Mouse (Mus musculus): Measurements from ENCODE around the gene 1700024P04Rik. TPM values are rescaled to one million over a fixed set of nuclear protein-coding genes. Genes with fewer than 3 reads are reported as not detected.
"Not testable (repeated sequence)": the region's sequence is repeated elsewhere in the genome, so short reads cannot be mapped to it uniquely, and the experiment has no call there.

Gene 1700024P04Rik
- polyA plus RNA-seq (2012; rRNA removed): not detected in 2 replicates

DNA sequence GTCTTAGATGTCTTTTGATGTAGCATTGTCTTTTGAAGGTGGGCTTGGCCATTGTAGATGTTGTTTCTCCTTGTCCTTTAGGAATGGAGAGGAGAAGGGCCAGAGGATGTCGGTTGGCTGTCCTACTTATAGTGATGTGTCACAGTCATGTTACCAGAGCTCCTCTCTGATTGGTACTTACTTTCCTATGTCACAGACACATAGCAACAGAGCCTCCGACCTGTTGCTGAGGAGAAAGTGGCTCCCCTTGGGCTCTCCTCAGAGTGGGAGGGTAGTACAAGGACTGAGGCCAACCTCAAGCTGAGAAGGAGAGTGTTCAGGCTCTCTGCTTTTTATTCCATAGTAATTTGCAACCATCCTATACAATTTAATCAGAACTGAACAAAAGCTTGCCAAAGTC, at the start of gene 1700024P04Rik:
Gene 1700024P04Rik, minus strand, starts transcription at position 101 of the 400 bp plus-strand sequence.
- DNase-seq (ENCODE audit: low read depth, low spot score): no peak
- 66% methylated on average over 2 of the region's 2 CpGs for WGBS

DNA sequence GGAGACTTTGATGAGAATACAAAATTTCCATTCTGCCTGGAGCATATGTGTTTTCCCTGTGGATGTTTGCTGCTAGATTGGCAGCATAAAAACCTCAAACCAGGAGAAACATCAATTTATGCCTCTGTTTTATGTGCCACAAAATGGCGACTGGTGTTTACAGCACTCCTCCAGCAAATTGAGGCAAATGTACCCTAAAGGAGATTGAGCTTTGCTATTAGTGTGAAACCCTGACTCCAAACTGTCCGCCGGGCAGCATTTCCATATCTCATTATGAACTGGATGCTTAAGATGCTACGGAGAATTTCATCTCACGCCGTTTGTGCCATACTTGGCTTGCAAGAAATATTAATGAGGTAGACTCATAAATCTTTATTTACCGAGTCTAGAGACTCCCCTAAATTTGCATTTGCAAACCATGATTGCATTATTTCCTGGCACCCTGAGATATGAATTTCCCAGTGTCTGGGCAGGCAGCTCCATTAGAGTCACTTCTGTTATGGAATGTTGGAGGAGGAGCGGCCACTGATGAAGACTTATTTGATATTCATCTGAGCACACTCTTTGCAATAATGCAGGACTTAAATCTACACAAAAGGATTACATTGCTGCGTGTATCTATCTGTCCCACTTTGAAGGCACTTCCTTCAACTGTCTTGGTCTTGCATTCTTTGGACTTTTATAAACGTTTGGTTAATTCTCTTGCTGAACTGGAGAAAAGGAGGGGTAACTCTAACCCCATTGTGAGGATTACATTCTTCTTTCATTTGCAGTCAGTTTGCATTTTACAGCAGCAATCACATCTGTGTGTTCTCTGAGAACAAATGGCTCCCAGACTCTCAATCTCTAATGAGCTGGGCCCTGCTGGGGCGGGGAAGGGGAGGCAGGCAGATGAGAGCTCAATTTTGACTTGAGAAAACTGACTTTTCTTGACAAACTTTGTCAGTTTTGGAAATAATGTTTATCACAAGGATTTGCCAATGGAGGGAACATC, 47.2 kb upstream of the 1700024P04Rik start:
- 75% methylated on average over 11 of the region's 11 CpGs for WGBS
- DNase-seq (ENCODE audit: low read depth, low spot score): no peak

DNA sequence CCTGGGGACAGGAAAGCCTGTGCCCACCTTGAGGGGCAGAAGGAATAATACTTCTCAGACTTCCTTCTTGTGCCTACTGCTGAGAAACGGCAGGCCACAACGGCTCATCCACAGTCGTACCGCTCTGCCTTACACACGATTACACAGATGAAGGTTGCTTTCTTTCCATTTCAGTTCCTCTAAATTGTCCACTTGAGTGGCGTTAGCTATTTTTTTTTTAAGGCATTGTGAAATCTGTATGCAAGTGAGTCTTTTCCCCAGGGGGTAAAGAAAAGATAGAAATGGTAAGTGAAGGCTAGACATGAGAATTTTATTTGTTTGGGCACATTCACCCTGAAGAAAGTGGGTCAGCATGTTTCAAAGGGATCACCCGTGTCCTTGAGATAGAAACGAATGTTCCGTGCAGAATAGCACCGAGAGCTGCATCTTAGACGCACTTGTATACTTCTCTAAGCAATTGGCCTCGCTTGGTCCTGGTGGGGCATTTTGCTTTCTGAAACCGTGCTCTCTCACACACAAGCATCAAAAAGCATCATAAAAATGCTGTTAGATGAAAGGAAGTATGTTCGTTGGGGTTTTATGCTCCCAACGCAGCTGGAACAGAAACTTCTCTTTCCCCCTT, 46.3 kb upstream of the 1700024P04Rik start:
- WGBS: 67% methylated on average over 15 of the region's 15 CpGs
- no peak for DNase-seq (ENCODE audit: low read depth, low spot score)

DNA sequence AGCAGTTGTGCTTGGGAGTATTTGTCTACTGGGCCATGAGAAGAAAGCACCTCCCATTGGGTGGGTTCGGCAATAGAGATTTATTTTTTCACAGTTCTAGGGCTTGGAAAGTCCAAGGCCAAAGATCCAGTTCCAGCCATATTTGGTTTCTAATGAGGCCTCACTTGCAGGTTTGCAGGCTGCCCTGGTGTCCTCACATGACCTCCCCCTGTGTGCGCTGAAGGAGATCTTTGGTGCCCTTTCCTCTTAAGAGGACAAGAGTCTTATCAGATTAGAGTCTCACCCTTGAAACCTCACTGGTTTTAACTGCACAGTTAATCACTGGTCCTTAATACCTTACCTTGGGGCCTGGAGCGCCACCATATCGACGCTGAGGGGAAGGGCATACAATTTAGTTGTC, 40.9 kb upstream of the 1700024P04Rik start:
- WGBS: 63% methylated on average over 5 of the region's 5 CpGs
- DNase-seq (ENCODE audit: low read depth, low spot score): no peak

DNA sequence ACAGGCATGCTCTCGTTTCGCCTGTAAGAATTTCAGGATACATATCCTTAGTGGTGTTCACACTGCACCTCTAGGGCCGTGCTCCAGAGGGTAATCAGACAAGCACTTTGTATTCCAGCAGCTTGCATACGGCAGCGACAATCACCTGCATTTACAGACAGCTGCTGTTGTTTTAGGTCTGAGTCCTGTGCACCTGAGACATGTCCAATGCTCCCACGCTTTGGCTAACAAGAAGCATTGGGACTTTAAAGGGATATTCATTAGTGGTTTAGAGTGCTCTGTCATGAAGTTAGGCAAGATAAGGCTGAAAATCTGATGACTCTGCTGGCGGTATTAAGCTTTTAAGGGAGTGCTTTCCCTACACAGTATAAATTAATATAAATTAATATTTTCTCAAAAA, 37.7 kb upstream of the 1700024P04Rik start:
- 91% methylated on average over 7 of the region's 7 CpGs for WGBS
- no peak for DNase-seq (ENCODE audit: low read depth, low spot score)

DNA sequence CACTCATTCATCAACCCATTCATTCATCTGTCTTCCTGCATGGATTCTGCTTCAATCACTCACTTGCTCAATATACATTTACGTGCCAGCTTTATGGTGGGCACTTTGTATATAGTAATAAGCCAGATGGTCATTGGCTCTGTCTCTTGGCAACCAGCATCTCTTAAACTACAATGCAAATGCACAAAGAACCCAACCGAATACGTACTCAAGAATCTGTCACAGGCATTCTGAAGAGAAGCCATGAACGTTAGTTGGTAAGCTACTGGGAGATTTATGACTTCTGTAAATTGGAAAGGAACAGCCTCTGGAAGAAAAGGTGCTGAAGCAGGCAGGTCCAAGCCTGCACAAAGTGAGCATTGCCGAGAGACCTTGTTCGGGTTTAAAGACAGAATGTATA, 36.8 kb upstream of the 1700024P04Rik start:
- no peak for DNase-seq (ENCODE audit: low read depth, low spot score)
- 67% methylated on average over 6 of the region's 6 CpGs for WGBS

DNA sequence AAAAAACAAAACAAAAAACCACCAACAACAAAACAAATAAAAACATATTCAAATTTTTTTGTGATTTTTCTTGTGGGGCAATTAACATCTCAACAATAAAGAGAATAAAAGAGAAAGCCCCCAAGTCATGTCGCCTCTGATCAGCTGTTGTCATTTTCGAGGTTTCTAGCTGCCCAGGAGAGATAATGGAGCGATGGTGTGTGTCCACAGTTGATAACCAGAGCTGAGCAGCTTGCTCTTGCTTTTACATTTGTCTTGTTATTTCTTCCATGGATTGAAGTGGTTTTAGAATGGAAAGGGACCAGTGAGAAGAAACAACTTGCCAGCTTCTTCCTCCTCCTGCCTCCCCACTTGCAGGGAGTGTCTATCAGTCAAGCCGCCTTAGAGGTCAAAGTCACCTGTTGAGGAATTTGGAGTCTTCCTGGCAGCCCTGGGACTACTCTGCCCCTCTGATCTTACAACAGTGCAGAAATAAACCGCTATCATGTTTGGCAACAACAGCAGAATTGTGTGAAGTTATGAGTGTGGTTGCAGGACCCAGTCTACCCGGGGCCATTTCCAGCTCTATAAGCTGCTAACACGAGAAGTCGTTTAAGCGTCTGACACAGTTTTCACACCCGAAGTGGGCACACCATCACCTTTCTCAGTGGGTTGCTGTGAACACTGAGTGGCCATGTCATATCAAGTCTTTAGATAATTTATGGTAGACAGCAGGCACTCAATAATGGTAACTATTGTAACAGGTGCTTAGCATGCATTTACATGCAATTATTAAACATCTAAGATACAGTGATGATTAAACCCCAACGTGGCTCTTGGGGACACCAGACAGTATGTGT, 35.7 kb upstream of the 1700024P04Rik start:
- WGBS: 72% methylated on average over 11 of the region's 11 CpGs
- DNase-seq (ENCODE audit: low read depth, low spot score): no peak

DNA sequence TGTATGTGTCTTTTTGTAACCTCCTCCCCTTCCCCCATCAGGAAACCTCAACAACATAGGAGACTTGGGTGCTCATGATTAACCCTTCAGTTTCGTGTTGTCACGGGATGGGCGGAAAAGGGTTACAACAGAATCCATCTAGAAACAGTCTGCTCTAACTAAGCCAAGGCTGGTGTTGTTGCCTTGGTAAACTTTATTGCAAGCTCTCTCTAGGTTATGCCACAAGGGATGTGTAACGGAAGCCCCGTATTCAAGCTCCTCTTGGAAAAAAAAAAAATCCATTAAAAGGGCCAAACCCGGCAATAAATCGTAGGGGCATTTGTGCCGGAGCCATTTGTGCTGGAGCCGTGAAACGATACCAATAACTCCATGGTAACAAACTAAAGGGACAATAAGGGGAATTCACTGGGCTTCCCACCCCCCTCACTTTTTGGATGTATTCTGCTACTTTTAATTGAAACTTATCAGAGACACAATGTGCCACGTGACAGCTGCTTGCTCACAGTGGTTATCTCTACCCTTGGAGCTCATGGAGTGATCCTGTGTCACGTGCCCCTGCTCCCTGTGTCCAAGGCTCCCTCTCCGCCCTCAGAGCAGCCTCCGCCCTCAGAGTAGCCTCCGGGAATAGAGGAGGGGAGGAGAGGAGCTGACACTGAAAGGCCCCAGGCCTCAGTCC, 34.3 kb upstream of the 1700024P04Rik start:
- WGBS: 42% methylated on average over 15 of the region's 15 CpGs
- peak; percentile 19 for DNase-seq (ENCODE audit: low read depth, low spot score)

DNA sequence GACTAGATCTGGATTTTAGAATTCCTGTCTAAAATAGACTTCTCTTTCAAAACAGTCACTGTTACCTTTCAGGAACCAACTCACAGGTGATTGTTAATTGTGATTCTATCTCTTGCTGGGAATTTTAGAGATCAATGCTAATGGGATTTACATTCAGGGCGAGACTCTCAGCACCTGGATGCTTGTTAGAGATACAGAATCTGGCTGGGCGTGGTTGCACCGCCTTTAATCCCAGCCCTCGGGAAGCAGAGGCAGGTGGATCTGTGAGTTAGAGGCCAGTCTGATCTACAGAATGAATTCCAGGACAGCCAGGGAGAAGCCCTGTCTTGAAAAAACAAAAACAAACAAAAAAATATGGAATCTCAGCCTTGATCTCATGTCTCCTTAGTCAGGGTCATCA, 32.3 kb upstream of the 1700024P04Rik start:
- WGBS: 75% methylated on average over 4 of the region's 4 CpGs
- DNase-seq (ENCODE audit: low read depth, low spot score): no peak

DNA sequence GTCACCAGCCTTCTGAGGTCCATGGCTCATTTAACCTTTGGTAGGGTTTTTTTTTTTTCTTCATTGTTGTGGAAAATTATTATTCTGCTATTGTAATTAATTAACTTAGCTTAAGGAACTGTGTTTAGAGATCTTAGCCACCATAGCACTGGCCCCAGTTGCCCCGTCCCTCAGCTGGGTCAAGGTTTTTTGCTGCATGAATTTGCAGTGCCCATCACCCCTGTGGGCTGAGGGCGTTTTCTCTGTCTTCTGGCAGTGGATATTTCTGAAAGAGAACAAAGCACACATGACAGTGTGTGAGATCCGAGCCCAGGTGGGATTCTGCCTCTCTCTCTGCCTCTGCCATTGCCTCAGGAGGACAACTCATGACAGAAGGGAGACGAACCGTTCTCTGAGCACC, 28.5 kb upstream of the 1700024P04Rik start:
- DNase-seq (ENCODE audit: low read depth, low spot score): no peak
- WGBS: 92% methylated on average over 5 of the region's 5 CpGs

DNA sequence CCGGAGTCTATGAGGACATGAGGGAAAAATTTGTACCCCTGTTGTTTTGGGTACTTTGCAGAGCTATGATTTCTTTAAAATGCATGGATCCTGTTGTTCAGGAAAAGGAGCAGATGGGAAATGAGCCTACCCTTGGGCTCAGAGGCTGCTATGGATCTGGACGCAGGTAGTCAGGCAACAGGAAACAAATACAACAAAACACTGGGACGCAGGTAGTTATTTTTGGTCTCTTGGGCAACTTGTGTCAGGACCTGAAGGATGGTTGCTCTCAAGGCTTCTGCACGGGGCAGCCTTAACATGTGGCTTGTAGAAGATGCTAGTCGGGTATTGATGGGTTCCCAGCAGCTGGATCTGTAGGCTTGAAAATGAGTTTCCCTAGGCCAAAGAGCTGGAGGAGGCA, 23.6 kb upstream of the 1700024P04Rik start:
- no peak for DNase-seq (ENCODE audit: low read depth, low spot score)
- WGBS: 84% methylated on average over 5 of the region's 5 CpGs

DNA sequence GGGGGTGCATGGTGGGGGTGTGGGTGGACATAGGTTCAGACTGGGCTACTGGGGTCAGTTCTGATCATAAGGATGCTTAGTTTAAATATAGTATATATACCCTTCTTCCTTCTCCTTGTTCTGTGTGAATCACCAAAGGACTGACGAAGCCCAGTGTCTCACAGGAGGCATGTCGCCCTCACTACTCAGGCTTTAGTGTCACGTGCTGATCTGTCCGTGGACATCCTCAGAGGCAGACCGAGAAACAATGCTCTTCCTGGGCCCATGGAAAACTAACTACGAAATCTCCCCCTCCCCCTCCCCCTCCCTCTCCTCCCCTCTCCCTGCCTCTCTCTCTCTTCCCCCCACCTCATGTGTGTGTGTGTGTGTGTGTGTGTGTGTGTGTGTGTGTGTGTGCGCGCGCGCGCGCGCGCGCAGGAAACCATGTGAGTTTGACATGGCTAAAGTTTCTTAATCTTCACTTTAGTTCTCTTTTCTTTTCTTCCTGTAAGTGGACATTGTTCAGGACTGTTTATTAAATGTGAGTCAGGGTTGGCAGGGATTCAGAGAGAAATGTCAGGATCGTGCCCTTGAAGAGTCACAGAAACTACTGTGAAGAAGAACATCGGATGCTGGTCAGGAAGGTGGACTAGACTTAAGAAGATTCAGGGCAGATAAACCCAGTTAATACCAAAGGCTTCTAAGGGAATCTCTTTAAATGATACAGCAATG, 22.2 kb upstream of the 1700024P04Rik start:
- no peak for DNase-seq (ENCODE audit: low read depth, low spot score)
- WGBS: 81% methylated on average over 17 of the region's 17 CpGs

DNA sequence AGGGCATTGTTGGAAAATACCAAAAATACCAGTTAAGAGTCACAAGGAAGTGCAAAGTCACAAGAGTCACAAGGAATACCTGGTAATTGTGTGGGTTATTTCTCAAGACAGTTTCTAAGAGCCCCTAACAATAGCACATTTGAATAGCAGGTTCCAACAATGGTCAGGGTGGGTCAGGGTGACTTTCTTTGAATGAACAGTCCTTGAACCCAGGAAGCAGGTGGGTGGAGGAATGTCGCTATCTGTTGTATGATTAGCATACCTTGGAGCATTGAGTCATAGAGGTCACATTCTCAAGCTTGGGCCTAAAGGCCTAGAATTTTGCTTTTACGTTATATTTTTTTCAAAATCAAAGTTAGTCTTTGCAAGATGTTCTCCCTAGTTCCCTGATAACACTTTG, 17.3 kb upstream of the 1700024P04Rik start:
- WGBS: 98% methylated on average over 2 of the region's 2 CpGs
- not testable (repeated sequence) for DNase-seq (ENCODE audit: low read depth, low spot score)

DNA sequence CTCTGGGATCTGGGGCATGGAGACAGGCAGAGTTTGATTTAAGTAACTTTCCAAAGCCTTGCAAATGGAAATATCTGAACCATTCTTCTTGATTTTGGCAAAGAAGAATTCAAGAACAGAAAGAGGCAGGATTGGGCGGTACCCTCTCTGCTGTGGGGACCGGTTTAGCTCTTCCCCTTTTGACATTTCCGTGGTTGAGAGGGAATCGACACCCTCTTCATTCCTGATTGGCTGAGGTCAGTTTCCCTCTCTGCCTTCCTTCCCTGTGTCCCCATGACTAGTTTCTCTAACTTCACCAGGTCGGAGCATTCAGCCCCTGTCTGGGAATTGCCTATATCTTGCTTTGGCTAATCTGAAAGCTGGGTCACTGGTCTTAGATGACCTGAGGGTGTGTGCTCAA, 12.7 kb upstream of the 1700024P04Rik start:
- no peak for DNase-seq (ENCODE audit: low read depth, low spot score)
- WGBS: 61% methylated on average over 5 of the region's 5 CpGs

DNA sequence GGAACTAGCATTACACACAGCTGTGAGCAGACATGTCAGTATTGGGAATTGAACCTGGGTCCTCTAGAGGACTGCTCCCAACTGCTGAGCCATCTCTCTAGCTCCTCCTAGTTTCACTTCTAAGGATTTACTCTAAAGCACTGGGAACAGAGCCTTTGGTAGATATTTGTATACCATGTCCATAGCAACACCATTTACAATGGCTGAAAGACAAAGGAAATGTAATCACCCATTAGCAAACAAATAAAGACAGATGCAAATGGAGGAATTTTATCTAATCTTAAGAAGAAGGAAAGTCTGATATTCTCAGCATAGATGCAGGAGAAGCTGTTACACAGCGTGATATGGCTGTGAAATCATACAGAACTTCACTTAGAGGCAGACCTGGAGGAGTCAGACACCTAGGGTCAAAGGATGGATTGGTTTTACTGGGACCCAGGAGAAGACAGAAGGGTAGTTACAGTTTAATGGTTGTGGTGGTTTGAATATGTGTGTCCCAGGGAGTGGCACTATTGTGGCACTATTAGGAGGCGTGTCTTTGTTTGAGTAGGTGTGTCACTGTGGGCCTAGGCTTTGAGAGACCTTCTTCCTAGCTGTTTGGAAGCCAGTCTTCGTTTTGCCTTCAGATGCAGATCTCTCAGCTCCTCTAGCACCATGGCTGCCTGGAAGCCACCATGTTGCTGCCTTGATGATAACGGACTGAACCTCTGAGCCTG, 7.1 kb downstream of the 1700024P04Rik start:
- no peak for DNase-seq (ENCODE audit: low read depth, low spot score)
- 63% methylated on average over 4 of the region's 4 CpGs for WGBS

DNA sequence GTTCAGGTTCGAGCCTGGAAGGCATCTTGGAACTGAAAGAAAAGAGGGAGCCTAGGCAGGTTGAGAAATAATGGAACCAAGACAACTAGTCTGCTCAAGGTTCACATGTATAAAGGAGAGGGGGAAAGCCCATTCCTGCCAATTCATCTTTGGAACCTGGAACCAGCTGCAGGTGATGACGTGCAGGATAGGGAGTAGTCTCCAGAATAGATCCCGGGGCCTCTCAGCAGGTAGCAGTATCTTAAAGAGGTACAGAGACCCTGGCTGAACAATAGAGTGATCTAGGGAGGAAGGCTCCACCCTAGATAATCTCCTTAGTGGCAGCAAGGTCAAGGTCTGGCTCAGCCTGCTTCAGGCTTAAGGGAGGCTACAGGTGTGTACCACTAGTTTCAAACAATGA, 8.3 kb downstream of the 1700024P04Rik start:
- 58% methylated on average over 3 of the region's 3 CpGs for WGBS
- not testable (repeated sequence) for DNase-seq (ENCODE audit: low read depth, low spot score)

DNA sequence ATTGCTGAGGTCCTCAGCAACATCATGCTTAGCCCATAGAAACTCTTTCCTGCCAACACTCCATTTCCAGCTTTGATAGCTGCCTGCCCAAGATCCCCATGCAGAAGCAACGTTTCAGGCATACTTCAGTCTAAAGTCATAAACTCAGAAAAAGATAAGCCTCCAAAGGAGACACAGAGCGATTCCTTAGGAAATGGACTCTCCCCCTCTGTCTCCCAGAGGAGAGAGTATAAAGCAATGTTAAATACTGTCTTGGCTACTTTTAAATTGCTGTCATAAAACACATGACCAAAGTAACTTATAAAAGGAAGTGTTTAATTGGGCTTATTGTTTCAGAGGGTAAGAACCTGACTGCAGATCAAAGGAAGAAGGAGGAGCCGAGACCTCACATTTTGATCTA, 12.3 kb downstream of the 1700024P04Rik start:
- WGBS: 24% methylated on average over 3 of the region's 3 CpGs

DNA sequence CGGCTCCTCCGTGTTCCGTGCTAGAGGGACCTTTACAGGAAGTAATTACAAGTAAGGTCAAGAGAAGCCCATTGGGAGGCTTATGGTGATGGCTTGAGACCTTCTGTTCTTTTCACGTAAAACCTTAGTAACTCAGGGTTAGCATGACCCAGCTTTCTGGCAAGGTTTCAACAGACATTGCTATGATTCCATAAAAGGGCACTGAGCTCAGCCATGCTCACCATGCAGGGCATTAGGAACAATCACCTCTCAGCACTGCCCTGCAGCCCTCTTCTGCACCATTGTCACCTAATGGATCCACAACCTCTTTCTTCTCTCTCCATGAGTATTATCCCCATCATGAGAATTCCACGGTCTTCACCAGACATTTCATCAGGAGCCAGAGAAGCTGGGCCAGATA, 12.7 kb downstream of the 1700024P04Rik start:
- no peak for DNase-seq (ENCODE audit: low read depth, low spot score)
- WGBS: 66% methylated on average over 5 of the region's 5 CpGs

More for the DNA sequence above, 12.3 kb downstream of the 1700024P04Rik start:
- no peak for DNase-seq (ENCODE audit: low read depth, low spot score)

Measured in large intestine, adult 2 months (tissue).